Mouse (Mus musculus): ENCODE results near the gene Agmo.

GRCm38 (mm10) chr12:37624078-37624477, 382.6 kb downstream of the Agmo start:
- TF ChIP-seq CTCF (IDR thresholded peaks at IDR 0.05; ENCODE audit: control insufficient read depth, insufficient read depth, insufficient read length) (no peak), MAX (IDR thresholded peaks at IDR 0.05) (no peak)
